Mouse (Mus musculus): ENCODE data around the gene Urgcp.

GRCm38 (mm10) chr11:5738888-5739632 lies 23.1 kb downstream of the Urgcp start:
- TF ChIP-seq CTCF (IDR thresholded peaks at IDR 0.05; ENCODE audit: low read depth) (no peak), EP300 (IDR thresholded peaks at IDR 0.05; ENCODE audit: low read depth) (no peak)
